Mouse (Mus musculus) G1E (cell line): Measurements from ENCODE around the gene Il17re. TPM values are rescaled to one million over a fixed set of nuclear protein-coding genes. Genes with fewer than 3 reads are reported as not detected.

Experiments
- ATAC-seq: 2 replicates; pipeline ENCODE4 v1.8.0; 2016; ENCODE audit warnings: mild to moderate bottlenecking; ENCODE audit not compliant: insufficient number of reproducible peaks, poor library complexity, low FRiP score, severe bottlenecking; ENCODE audit errors: extremely low read depth
- DNase-seq: peaks from one replicate; pipeline ENCODE4 v3.0.0; 2012; ENCODE audit warnings: low spot score
- H3K27me3 ChIP-seq: 2 replicates; pipeline ENCODE4 v1.6.1; 2012; ENCODE audit warnings: mild to moderate bottlenecking, low read length, inconsistent platforms; ENCODE audit not compliant: insufficient read depth
- H3K36me3 ChIP-seq: replicated peaks from 2 replicates; pipeline ENCODE3; 2012; ENCODE audit warnings: mild to moderate bottlenecking, inconsistent platforms
- H3K4me1 ChIP-seq: 2 replicates; pipeline ENCODE4 v1.6.1; 2012; ENCODE audit warnings: low read depth, low read length, inconsistent platforms, mixed read lengths; ENCODE audit not compliant: insufficient read depth
- H3K4me3 ChIP-seq: 2 replicates; pipeline ENCODE4 v1.5.1; 2012; ENCODE audit warnings: low read depth, mild to moderate bottlenecking, inconsistent platforms, low read length, moderate library complexity, mixed read lengths
- H3K9me3 ChIP-seq: replicated peaks from 2 replicates; pipeline ENCODE4 v1.6.1; 2012; ENCODE audit warnings: inconsistent platforms
- CTCF ChIP-seq: IDR thresholded peaks from 2 replicates; pipeline ENCODE4 v1.5.1; 2012; ENCODE audit warnings: low read depth, low read length, inconsistent platforms, mixed read lengths
- GATA1 ChIP-seq: IDR thresholded peaks from 2 replicates; pipeline ENCODE4 v1.6.1; 2012; ENCODE audit warnings: borderline replicate concordance, low read length, inconsistent platforms, mixed read lengths
- GATA2 ChIP-seq: IDR thresholded peaks from 2 replicates; pipeline ENCODE4 v1.6.1; 2012; ENCODE audit warnings: low read depth, low read length, inconsistent platforms, borderline replicate concordance
- POLR2AphosphoS5 ChIP-seq: IDR thresholded peaks from 2 replicates; pipeline ENCODE4 v1.6.1; 2012; ENCODE audit warnings: low read depth, low read length, inconsistent platforms; ENCODE audit not compliant: insufficient replicate concordance
- TAL1 ChIP-seq: conservative IDR thresholded peaks from 2 replicates; pipeline ENCODE4 v1.6.1; 2012; ENCODE audit warnings: low read depth, low read length, inconsistent platforms, mixed read lengths
- polyA plus RNA-seq: library from polyadenylated mRNA; stranded (reverse); fragments of >175 nt; gene quantifications from 2 replicates; pipeline ENCODE4 v1.2.3, GENCODE M21; 2012
- total RNA-seq, 2 experiments: library from RNA; stranded (forward) in 1 of 2; stranded (reverse) in 1 of 2; fragments of 200-1000 nt in 1 of 2; fragments of >200 nt in 1 of 2; fragmentation: Nextera tagmentation in 1 of 2; gene quantifications; 2 replicates each; pipeline ENCODE4 v1.2.3; 2014 to 2017

The Il17re gene
- total and polyA plus RNA-seq, 3 experiments, result 0.22 TPM; not detected in 2

DNA sequence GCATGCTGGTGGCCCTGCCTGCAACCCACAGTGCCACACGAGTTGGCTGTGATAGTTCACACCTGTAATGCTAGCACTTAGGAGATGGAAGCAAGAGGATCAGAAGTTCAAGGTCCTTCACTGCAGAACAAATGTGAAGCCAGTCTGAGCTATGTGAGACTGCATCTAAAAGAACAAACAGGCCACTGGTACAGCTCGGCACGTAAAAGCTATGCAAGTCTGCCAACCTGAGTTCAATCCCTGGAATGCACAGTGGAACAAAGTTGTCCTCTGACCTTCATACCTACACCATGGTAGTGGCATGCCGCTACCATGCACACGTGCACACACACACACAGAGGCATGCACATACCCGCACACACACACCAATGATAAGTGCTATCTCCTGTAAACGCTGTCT is 34.1 kb upstream of the Il17re start:
- H3K4me1 ChIP-seq, result peaks cover 16% of the 10 kb centered on the region
- peaks cover 5% of the 10 kb centered on the region for H3K9me3 ChIP-seq
- no peak overlapping the region for H3K4me3 ChIP-seq
- DNase-seq (no peak), ATAC-seq (no peak)
- TF ChIP-seq POLR2AphosphoS5, result no peak
- TF ChIP-seq GATA2, result no peak
- no peak for TF ChIP-seq GATA1
- no peak for TF ChIP-seq TAL1
- TF ChIP-seq CTCF, result no peak
- peaks cover 21% of the 10 kb centered on the region for H3K27me3 ChIP-seq
- H3K36me3 ChIP-seq, result no peaks in the 10 kb centered on the region

DNA sequence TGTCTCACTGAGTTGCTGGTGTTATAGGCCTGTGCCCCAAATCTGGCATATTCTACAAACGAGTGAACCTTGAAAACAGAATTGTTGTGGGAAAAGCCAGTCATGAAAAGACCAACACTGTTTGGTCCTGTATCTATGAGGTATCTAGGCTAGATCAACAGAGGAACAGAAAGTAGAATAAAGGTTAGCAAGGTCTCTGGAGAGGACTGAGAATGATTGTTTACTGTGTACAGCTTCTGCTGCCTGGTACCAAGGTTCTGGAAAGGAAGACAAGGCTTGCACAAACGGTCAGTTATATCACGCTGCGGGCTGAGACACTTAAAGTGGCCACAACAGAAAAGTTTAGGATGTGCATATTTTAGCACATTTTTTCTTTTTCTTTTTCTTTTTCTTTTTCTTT is 31.6 kb upstream of the Il17re start:
- TF ChIP-seq GATA2 (no peak), CTCF (no peak), TAL1 (no peak), GATA1 (no peak), POLR2AphosphoS5 (no peak)
- ATAC-seq, result no peak

GRCm38 (mm10) chr6:113427397-113427796 is 30.9 kb upstream of the Il17re start:
- Histone ChIP-seq H3K36me3 (no peaks in the 10 kb centered on the region), H3K4me1 (peaks cover 7% of the 10 kb centered on the region; the same call in 1 of the 2 replicates), H3K27me3 (peaks cover 29% of the 10 kb centered on the region), H3K4me3 (no peak overlapping the region), H3K9me3 (peaks cover 5% of the 10 kb centered on the region)
- ATAC-seq (no peak), DNase-seq (no peak)
- TF ChIP-seq CTCF, result peak; percentile 77
- TF ChIP-seq GATA2, result no peak

More for the DNA sequence above, 31.6 kb upstream of the Il17re start:
- Histone ChIP-seq H3K36me3 (no peaks in the 10 kb centered on the region), H3K4me3 (no peak overlapping the region), H3K9me3 (peaks cover 5% of the 10 kb centered on the region), H3K4me1 (peaks cover 7% of the 10 kb centered on the region; the same call in 1 of the 2 replicates), H3K27me3 (peaks cover 25% of the 10 kb centered on the region)
- no peak for DNase-seq

DNA sequence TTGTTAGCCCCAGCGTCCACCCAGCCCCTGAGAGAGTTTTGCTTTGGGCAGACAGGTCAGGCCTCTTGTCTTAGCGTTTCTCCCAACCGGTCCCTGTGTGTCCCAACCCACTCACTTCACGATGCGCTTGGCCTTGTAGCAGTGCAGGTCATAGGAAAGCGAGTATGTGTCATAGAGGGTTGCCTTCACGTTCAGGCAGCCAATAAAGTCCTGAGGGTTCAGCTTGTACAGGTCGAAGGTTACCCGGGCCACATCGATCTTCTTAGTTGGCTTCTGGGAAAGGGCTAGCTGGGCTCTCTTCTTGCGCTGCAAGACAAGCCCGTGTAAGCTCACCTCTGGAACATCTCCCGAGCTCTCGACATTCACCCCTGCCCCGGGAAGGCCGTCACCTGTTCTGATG is 30.3 kb upstream of the Il17re start:
- Histone ChIP-seq H3K4me3 (no peak overlapping the region), H3K27me3 (peaks cover 34% of the 10 kb centered on the region), H3K4me1 (peaks cover 7% of the 10 kb centered on the region; the same call in 1 of the 2 replicates), H3K36me3 (no peaks in the 10 kb centered on the region), H3K9me3 (peaks cover 5% of the 10 kb centered on the region)
- no peak for DNase-seq
- TF ChIP-seq POLR2AphosphoS5, result no peak
- TF ChIP-seq GATA1, result no peak
- TF ChIP-seq CTCF, result no peak
- no peak for TF ChIP-seq GATA2
- no peak for TF ChIP-seq TAL1
- no peak for ATAC-seq

GRCm38 (mm10) chr6:113429965-113430364 is 28.3 kb upstream of the Il17re start:
- Histone ChIP-seq H3K4me3 (no peak overlapping the region), H3K9me3 (peaks cover 5% of the 10 kb centered on the region), H3K4me1 (peaks cover 7% of the 10 kb centered on the region; the same call in 1 of the 2 replicates), H3K27me3 (peaks cover 43% of the 10 kb centered on the region), H3K36me3 (no peaks in the 10 kb centered on the region)
- TF ChIP-seq GATA2 (no peak), POLR2AphosphoS5 (no peak), TAL1 (no peak), CTCF (no peak), GATA1 (no peak)
- DNase-seq (no peak), ATAC-seq (no peak)

- no peak overlapping the region for H3K4me3 ChIP-seq
- 0 out of 2 replicates have a peak, but pooled peaks cover 2% of the 10 kb centered on the region for H3K4me1 ChIP-seq
- ATAC-seq, result no peak
- peaks cover 46% of the 10 kb centered on the region for H3K27me3 ChIP-seq
- TF ChIP-seq GATA2 (no peak), TAL1 (no peak), GATA1 (no peak), CTCF (no peak), POLR2AphosphoS5 (no peak)
- peaks cover 5% of the 10 kb centered on the region for H3K9me3 ChIP-seq
- no peak for DNase-seq
- H3K36me3 ChIP-seq, result no peaks in the 10 kb centered on the region
Measured at GRCm38 (mm10) chr6:113430846-113431245, 27.4 kb upstream of the Il17re start.
